Comparison of ENCODE assay signal across 13 mouse cellular contexts in the genomic region with DNA sequence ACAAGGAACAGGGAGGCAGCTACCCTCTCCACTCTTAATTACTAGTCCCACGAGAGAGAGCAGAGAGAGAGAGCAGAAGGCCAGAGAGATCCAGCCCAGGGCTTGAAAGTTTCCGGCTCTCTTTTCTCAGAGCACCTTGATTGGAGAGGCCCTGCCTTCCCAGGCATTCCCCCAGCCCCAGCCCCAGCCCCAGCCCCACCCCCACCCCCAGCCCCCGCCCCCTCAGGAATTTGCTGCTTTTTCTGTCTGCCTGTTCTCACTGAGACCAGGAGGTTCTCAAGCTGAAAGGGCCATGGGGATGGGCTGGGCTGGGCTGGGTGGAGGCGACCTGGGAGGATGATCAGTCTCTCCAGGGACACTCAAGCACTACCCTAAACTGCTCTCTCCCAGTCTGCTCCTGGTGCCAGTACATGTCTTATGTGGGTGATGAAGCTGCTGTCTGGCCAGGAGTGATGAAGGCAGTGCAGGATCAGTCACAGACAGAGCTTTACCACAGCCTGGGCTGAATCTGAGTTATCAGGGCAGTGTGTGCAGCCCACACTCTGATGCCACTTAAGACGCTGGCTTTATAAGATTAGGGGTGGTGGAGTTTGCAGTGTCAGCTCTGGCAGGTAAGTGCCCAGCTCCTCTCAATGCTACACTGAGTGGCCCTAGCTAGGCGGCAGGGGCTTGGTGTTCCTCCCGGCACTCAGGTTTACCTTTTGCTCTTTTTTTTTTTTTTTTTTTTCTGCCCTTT. TPM values are rescaled to one million over a fixed set of nuclear protein-coding genes. Genes with fewer than 3 reads are reported as not detected.
DNase-seq lines count a peak whose midpoint lies in the region; ATAC-seq lines count a peak whose summit lies in the region.
"Had no signal": no experiment of that assay in that cellular context is flagged by ENCODE, and none has a peak within 500 bp of the region (broad histone marks: within the 10 kb centered on the region; RNA-seq: fewer than 3 reads in every experiment).

No protein-coding gene starts in this region.

- H3K36me3 ChIP-seq in heart, embryonic 10.5 days: peaks cover 24% of the 10 kb centered on the region
- H3K36me3 ChIP-seq in lung, embryonic 15.5 days: peaks cover 17% of the 10 kb centered on the region
- peaks cover 33% of the 10 kb centered on the region for H3K36me3 ChIP-seq in embryonic facial prominence, embryonic 13.5 days

- H3K4me3 ChIP-seq in heart, embryonic 10.5 days: peak overlapping the region; percentile 31; the same call in 1 of the 2 replicates
- H3K4me3 ChIP-seq in lung, embryonic 15.5 days: peak overlapping the region; percentile 13
- H3K4me3 ChIP-seq in embryonic facial prominence, embryonic 13.5 days: no peak overlapping the region

- no peak for DNase-seq in heart, embryonic 10.5 days (ENCODE audit: low spot score)
- DNase-seq in heart, adult 11 months: no peak
- DNase-seq in lung, postnatal 14 days: no peak
- DNase-seq in urinary bladder, postnatal 25 days (ENCODE audit: low spot score): no peak
- DNase-seq in B cell, adult 2 months: no peak
- DNase-seq: cerebellum, adult 9-11 months; forebrain, postnatal 0 days; heart, adult 18-20 months; kidney, adult 9 months had no signal

- peak; percentile 10; the same call in 1 of the 2 replicates for ATAC-seq in lung, embryonic 15.5 days (ENCODE audit: borderline replicate concordance, extremely low read depth, low FRiP score, low TSS enrichment)
- peak; percentile 18; the same call in 1 of the 2 replicates for ATAC-seq in embryonic facial prominence, embryonic 13.5 days (ENCODE audit: insufficient number of reproducible peaks, insufficient read depth, low FRiP score, low TSS enrichment, low read depth)
- ATAC-seq in megakaryocyte-erythroid progenitor cell, adult 5-6 weeks (replicated peaks; ENCODE audit: low FRiP score, low TSS enrichment, poor library complexity, severe bottlenecking): peak; percentile 48
- ATAC-seq: forebrain, postnatal 0 days had no signal

- 17% methylated on average over 7 of the region's 7 CpGs for WGBS in heart, embryonic 10.5 days
- 50% methylated on average over 7 of the region's 7 CpGs for WGBS in lung, embryonic 15.5 days
- WGBS in embryonic facial prominence, embryonic 13.5 days: 22% methylated on average over 7 of the region's 7 CpGs

- H3K9me3 ChIP-seq in heart, embryonic 10.5 days: no peaks in the 10 kb centered on the region
- no peaks in the 10 kb centered on the region for H3K9me3 ChIP-seq in lung, embryonic 15.5 days
- no peaks in the 10 kb centered on the region for H3K9me3 ChIP-seq in embryonic facial prominence, embryonic 13.5 days

- H3K27me3 ChIP-seq in heart, embryonic 10.5 days (ENCODE audit: insufficient read depth, poor library complexity, severe bottlenecking): peaks cover 11% of the 10 kb centered on the region; the same call in 1 of the 2 replicates
- H3K27me3 ChIP-seq in lung, embryonic 15.5 days: peaks cover 4% of the 10 kb centered on the region; the same call in 1 of the 2 replicates
- H3K27me3 ChIP-seq in embryonic facial prominence, embryonic 13.5 days: peaks cover 30% of the 10 kb centered on the region

- peak overlapping the region; percentile 49 for H3K27ac ChIP-seq in heart, embryonic 10.5 days
- peak overlapping the region; percentile 82 for H3K27ac ChIP-seq in lung, embryonic 15.5 days
- H3K27ac ChIP-seq in embryonic facial prominence, embryonic 13.5 days: peak overlapping the region; percentile 80
- H3K27ac ChIP-seq: macrophage had no signal

- H3K4me1 ChIP-seq in heart, embryonic 10.5 days: peaks cover 48% of the 10 kb centered on the region
- peaks cover 30% of the 10 kb centered on the region for H3K4me1 ChIP-seq in lung, embryonic 15.5 days
- peaks cover 64% of the 10 kb centered on the region for H3K4me1 ChIP-seq in embryonic facial prominence, embryonic 13.5 days

- peak overlapping the region; percentile 75 for H3K4me2 ChIP-seq in lung, embryonic 15.5 days
- H3K4me2 ChIP-seq in embryonic facial prominence, embryonic 13.5 days: peak overlapping the region; percentile 80

- no peak overlapping the region for H3K9ac ChIP-seq in lung, embryonic 15.5 days
- 0 out of 2 replicates have a peak overlapping the region, but pooled peaks have one; percentile 28 for H3K9ac ChIP-seq in embryonic facial prominence, embryonic 13.5 days

RNA-seq across cellular contexts. Expression of a gene that starts 21.1 kb away (rescaled TPM):
- 20.1 and 30.1 TPM in 2 replicates for polyA plus RNA-seq in heart, embryonic 10.5 days (2016; fragmentation: Nextera tagmentation; extraction: Ambion mirVana)
- 41.3 and 42.8 TPM in 2 replicates for polyA plus RNA-seq in lung, embryonic 15.5 days (2015; fragmentation: Nextera tagmentation; extraction: Ambion mirVana)
- 31.5 and 31.6 TPM in 2 replicates for polyA plus RNA-seq in embryonic facial prominence, embryonic 13.5 days (2015; fragmentation: Nextera tagmentation; extraction: Ambion mirVana)
- total RNA-seq in megakaryocyte-erythroid progenitor cell, adult 5-6 weeks (2014; fragmentation: Nextera tagmentation): 36.5 and 53.3 TPM in 2 replicates
- 21.7 and 33.3 TPM in 2 replicates for total RNA-seq in megakaryocyte-erythroid progenitor cell, adult 5-6 weeks (2017)

RNA-seq across cellular contexts. Expression of a gene that starts 25.4 kb away (rescaled TPM):
- 21.3 and 22.3 TPM in 2 replicates for polyA plus RNA-seq in heart, embryonic 10.5 days (2016; fragmentation: Nextera tagmentation; extraction: Ambion mirVana)
- polyA plus RNA-seq in lung, embryonic 15.5 days (2015; fragmentation: Nextera tagmentation; extraction: Ambion mirVana): 15.9 and 18.7 TPM in 2 replicates
- polyA plus RNA-seq in embryonic facial prominence, embryonic 13.5 days (2015; fragmentation: Nextera tagmentation; extraction: Ambion mirVana): 20.2 and 22.8 TPM in 2 replicates
- 10.5 and 11.4 TPM in 2 replicates for total RNA-seq in megakaryocyte-erythroid progenitor cell, adult 5-6 weeks (2014; fragmentation: Nextera tagmentation)
- 5.6 and 6.2 TPM in 2 replicates for total RNA-seq in megakaryocyte-erythroid progenitor cell, adult 5-6 weeks (2017)

RNA-seq across cellular contexts. Expression of a gene that starts 28.0 kb away (rescaled TPM):
- 156 and 197 TPM in 2 replicates for polyA plus RNA-seq in heart, embryonic 10.5 days (2016; fragmentation: Nextera tagmentation; extraction: Ambion mirVana)
- 91.2 and 96.3 TPM in 2 replicates for polyA plus RNA-seq in lung, embryonic 15.5 days (2015; fragmentation: Nextera tagmentation; extraction: Ambion mirVana)
- polyA plus RNA-seq in embryonic facial prominence, embryonic 13.5 days (2015; fragmentation: Nextera tagmentation; extraction: Ambion mirVana): 106 and 109 TPM in 2 replicates
- 101 and 135 TPM in 2 replicates for total RNA-seq in megakaryocyte-erythroid progenitor cell, adult 5-6 weeks (2014; fragmentation: Nextera tagmentation)
- 14.1 and 30.4 TPM in 2 replicates for total RNA-seq in megakaryocyte-erythroid progenitor cell, adult 5-6 weeks (2017)

RNA-seq across cellular contexts. Expression of a gene that starts 49.4 kb away (rescaled TPM):
- 33.2 and 36.0 TPM in 2 replicates for polyA plus RNA-seq in heart, embryonic 10.5 days (2016; fragmentation: Nextera tagmentation; extraction: Ambion mirVana)
- polyA plus RNA-seq in lung, embryonic 15.5 days (2015; fragmentation: Nextera tagmentation; extraction: Ambion mirVana): 40.4 and 44.4 TPM in 2 replicates
- polyA plus RNA-seq in embryonic facial prominence, embryonic 13.5 days (2015; fragmentation: Nextera tagmentation; extraction: Ambion mirVana): 41.0 and 41.2 TPM in 2 replicates
- total RNA-seq in megakaryocyte-erythroid progenitor cell, adult 5-6 weeks (2014; fragmentation: Nextera tagmentation): 22.8 and 24.7 TPM in 2 replicates
- 15.5 and 16.4 TPM in 2 replicates for total RNA-seq in megakaryocyte-erythroid progenitor cell, adult 5-6 weeks (2017)

RNA-seq across cellular contexts. Expression of a gene that starts 49.7 kb away (rescaled TPM):
- 33.9 and 37.4 TPM in 2 replicates for polyA plus RNA-seq in heart, embryonic 10.5 days (2016; fragmentation: Nextera tagmentation; extraction: Ambion mirVana)
- 38.6 and 43.4 TPM in 2 replicates for polyA plus RNA-seq in lung, embryonic 15.5 days (2015; fragmentation: Nextera tagmentation; extraction: Ambion mirVana)
- polyA plus RNA-seq in embryonic facial prominence, embryonic 13.5 days (2015; fragmentation: Nextera tagmentation; extraction: Ambion mirVana): 55.7 and 62.1 TPM in 2 replicates
- total RNA-seq in megakaryocyte-erythroid progenitor cell, adult 5-6 weeks (2014; fragmentation: Nextera tagmentation): 25.5 and 31.7 TPM in 2 replicates
- 15.0 and 26.5 TPM in 2 replicates for total RNA-seq in megakaryocyte-erythroid progenitor cell, adult 5-6 weeks (2017)
